Mouse (Mus musculus) heart, postnatal 0 days (tissue): Measurements from ENCODE around the gene Etfbkmt.

Experiments
- CTCF ChIP-seq: IDR thresholded peaks from 2 replicates; pipeline ENCODE4 v1.5.1; 2016; ENCODE audit warnings: antibody characterized with exemption, control low read depth, low read depth
- EP300 ChIP-seq: IDR thresholded peaks from 2 replicates; pipeline ENCODE4 v1.6.1; 2016; ENCODE audit warnings: antibody characterized with exemption, low read depth

DNA sequence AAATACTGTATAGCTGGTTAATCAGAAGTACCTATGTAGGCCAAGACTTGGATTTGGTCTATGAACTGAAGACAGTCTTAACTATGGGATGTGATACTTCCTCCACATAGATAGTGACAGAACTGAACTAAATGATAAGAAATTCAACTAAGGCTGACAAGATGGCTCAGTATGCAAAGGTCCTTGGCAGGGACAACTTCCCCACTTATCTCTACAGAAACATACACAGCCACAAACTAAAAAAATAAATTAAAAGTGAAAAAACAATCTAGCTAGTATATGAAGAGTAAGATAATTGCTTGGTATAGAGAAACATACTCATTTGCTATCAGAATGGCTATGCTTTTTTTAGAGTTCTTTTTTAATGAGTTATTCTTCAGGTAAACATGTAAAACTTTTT is 39.4 kb downstream of the Etfbkmt start:
- TF ChIP-seq EP300 (no peak), CTCF (no peak)
